Mouse (Mus musculus): Measurements from ENCODE around the gene P2ry6.

P2ry6 gene

DNA sequence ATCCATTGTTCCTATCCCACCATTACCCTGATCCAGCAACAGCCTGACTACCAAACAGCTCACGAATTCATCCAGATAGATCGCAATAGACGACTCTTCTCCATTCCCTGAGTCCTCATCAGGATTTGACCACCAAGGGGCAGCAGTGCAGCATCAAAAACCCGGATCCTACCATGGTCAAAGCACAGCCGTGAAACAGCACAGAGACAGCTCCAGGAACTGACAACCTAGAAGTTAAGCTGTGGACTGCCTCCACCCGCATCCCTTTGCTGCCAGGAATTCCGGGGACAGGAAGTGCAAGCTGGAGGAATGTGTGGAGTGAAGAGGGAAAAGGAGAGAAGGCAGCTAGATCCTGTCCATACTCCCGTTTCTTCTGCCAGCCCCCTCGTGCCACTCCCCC is 13.6 kb upstream of the P2ry6 start:
- peak; percentile 50 to 65 for DNase-seq (ENCODE audit: low spot score in 2 of 2)

DNA sequence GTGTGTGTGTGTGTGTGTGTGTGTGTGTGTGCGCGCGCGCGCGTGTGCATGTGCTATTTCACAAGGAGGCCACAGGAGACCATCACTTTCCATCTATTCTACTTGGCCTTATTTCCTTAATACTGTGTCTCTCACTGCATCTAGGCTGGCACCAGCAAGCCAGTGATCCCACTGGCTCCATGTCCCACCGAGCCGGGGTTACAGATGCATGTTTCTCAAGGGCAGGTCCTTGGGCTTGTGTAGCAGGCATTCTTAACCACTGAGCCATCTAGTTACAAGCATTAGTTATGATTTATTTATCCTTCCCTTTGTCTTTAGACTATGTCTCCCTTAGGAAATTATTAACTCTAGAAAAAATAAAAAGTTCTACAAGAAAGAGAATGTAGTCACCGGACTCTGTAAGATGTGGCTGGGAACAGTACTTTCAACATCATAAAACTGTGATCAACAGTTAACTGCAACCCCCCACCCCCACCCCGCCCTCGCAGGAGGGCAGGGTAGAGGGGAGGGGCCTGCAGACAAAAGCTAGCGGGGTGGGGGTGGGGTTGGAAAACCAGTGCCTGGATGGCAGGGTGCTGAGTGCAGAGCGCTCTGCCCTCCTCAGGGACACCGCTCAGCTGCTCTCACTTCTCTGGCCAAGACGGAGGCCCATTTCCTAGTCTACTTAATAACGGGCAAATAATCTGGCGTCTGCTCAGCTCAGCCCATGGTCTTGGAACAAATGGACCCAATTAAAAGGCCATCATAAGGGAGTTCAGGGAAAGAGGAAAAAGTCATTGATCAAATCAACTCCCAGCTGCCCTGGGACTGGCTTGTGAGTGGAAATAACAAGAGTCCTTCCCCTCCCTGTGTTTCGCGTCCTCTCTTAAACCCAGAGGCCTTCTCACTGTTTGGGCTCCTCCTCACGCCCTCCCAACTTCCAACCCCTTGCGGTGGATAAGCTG is 10.3 kb upstream of the P2ry6 start:
- DNase-seq (ENCODE audit: low spot score in 2 of 2), result no peak

DNA sequence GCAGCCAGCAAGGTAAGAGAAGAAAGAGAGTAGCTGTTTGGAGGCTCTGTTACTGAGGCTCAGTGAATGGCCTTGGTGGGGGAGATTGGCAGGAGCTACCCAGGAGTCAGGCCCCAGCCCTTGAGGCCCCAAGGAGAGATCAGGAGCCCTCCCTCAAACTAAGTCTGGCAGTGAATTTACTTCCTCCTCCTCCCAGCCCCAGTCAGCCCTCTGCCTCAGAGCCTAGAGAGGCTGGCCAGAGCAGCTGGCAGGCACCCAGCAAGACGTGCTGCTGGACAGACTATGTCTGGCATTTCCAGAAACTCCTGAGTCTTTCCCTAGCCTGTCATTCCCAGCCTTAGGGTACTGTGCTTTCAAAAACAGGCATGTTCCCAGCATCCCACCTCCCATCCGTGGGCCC is 4.7 kb upstream of the P2ry6 start:
- DNase-seq (ENCODE audit: low spot score in 2 of 2), result peak in 1 of 2 experiments; percentile 28

DNA sequence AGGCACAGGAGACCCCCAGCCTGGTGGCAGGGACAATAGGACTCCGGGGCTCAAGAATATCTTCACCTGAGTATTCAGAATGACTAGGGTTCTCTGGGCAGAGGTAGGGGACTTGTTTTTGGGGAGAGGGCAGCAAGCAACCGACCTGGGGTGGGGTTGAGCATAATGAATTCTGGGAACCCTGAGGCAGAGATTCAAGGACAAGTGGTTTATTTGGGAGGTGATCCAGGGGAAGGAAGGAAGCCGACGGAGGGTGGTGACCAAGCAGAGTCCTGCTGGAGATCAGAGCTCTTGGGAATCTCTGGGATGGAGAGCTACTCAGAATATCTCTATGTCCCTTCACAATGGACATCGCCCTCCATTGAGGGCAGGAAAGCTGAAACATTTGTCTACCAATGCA is 3.7 kb upstream of the P2ry6 start:
- no peak for DNase-seq (ENCODE audit: low spot score in 2 of 2)

DNA sequence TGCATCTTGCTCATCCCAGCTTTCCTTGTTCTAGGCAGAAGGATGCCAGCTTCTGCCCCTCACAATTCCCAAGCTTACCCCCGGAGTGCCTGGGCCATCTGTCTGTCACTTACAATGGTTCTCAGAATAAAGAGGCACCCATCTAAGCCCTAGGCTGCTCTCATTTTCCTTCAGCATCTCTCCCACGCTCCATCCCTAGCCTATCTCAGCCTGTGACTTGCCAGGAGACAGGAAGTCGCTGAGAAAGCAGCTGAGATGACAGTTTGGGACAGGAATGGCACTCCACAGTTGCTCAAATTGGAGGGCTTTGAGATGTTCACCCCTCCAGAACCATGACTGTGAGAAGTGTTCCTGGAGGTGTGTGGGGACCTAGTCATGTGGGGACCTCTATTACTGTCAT is 1.6 kb downstream of the P2ry6 start:
- no peak for DNase-seq (ENCODE audit: low spot score in 2 of 2)

DNA sequence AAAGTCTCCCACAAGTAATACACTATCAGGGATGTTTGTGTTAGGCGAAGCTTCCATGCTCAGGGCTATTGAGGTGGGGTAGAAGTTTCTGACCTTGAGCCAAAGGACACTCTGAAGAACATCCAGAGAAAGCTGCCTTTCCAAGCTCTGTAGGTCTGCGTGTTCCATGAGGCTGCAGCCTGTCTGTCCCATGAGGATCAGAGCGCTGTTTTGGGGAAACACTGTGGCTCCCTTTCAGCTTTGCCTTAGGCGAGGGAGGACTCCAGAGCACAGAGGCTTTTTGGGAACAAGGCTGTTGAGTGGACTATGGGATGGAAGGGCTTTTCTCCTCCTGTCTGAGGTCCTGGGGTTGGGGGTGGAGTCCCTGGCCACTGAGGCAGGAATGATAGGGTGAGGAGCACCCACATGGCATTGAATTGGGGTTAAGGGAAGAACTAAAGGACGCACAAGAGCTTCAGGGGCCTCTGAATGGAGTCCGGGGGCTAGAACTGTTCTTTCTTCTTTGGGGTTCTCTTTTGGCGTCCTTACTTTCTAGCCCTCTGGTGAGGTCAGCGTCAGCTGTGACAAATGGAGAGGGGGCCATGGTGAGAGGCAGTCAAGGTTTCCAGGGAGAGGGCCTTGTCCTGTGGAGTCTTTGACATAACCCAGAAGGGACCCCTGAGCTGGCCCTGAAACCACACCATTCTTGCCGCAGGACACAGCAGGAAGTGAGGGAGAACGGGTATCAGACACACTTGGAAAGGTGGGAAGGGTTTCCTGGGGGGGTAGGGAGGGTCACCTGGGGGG is 5.4 kb downstream of the P2ry6 start:
- DNase-seq (ENCODE audit: low spot score in 2 of 2), result no peak

DNA sequence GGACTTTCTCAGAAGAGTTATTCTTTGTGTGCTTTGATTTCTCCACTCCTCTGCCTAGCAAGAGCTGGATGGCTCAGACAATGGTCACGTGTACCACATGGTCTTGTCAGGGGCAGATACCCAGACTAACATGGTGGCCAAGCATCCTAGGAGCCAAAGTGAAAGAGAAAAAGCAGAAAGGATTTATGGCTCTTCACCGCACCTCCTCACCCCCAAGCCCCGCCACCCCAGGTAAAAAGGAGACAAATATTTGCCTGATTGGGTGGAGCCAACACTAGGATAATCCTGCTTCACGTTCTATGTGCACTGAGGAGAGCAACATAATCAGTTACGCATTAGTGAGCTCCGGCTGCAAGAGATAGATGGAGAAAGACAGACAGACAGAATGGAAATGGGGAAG is 6.1 kb downstream of the P2ry6 start:
- no peak for DNase-seq (ENCODE audit: low spot score in 2 of 2)

DNA sequence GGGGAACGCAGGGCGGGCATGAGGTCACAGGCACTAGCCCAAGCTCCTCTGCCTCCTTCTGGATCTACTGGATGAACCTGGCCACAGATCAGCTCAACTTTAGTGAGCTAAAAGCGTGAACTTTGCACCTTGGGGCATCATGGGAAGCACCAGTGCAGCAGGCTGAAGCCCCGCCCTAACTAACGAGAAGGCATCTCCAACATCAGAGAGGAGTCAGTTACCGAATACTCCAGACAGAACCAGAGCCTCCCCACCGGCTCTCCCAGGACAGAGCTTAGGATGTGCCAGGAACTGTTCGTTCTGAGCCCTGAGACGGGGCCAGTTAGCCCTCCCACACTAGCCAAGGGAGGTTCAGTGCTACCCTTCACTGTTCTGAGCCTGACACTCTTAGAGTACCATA is 6.6 kb downstream of the P2ry6 start:
- DNase-seq (ENCODE audit: low spot score in 2 of 2), result no peak

DNA sequence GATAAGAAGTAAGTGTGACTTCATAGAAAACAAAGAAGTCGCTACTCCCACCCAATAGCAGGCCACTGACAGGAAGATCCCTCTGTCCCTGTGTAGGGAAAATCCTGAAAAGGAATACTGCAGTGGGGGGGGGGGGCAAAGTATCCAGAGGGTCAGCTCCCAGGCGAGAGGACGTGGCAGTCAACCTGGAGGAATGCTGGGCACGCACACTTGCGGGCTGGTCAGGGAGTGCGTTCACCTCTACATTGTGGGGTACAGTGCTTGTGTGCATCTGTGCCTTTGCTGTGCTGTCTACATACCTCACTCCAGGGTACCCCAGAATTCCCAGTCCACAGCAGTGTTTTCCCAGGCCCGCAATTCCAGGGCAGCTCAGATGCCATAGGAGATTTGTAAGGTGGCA is 8.4 kb downstream of the P2ry6 start:
- no peak for DNase-seq (ENCODE audit: low spot score in 2 of 2)

DNA sequence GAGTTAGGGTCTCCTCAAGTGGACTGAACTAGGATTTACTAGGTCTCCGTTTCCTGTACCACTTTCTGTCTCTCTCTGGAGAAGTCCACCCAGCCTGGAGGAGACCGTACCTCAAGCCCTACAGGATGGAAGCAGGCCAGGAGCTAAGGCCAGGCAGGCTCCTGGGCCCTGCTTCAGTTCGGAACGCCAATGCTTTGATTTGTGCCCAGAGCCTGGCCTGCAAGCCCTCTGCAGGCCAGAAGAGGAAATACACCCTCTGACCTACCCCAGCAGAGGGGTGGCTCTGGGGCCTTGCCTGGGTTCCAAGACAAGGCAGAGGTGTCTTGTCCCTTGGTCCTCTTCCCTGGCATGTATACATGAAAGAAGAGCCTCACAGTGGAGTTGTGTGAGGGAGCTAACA is 9.4 kb downstream of the P2ry6 start:
- DNase-seq (ENCODE audit: low spot score in 2 of 2), result no peak

DNA sequence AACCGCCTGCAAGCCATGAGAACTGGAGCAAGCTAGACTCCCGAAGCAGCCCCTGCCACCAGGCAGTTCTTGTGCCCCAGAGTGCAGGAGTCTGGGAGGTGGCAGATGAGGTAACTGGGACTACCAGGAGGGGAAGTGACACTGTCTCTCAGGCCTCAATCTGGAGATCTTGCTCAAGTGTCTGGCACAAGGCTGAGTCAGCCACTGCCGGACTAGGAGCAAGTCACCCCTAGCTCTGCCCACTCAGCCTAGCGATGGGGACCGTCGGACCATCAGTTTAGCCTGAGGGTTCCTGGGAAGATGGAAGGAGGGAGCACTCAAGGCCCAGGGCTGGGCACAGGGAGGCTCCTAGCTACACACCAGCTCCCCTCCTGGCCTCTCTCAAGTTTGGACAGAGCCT is 10.2 kb downstream of the P2ry6 start:
- no peak for DNase-seq (ENCODE audit: low spot score in 2 of 2)

DNA sequence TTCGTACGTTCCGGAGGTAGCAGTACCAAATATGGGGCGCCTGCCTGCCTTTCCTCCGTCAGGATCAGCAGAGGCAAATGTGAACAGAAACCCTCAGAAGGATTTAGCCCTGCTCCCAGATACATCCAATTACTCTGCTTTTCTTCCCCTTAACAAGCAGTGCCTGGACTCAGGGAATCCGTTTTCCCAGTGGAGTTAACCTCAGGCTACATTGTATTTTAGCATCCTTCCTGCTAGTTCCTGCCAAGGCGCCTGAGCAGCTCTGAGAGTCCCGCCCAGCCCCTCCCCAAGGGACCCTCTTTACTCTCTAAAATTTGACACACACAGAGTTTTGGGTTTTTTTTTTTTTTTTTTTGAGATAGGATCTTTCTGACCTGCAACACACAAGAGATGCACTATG is 11.1 kb downstream of the P2ry6 start:
- DNase-seq (ENCODE audit: low spot score in 2 of 2), result no peak

DNA sequence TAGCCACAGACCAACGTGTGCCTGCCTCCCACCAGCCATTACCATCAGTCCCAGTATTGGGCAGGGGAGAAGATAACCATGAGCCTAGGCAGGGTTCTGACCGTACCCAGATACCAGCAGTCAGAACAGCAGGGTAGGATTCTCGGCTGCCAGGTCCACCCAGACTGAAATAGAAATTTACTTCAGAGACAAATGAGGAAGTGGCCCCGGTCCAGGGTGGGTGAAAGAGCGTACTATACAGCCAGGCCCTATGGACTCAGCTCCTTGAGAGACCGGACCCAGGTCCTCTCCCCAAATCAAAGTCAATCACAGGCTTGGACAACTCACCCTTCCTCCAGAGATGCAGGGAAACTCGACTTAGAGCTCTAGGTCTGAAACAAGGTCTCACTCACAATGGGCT is 13.3 kb downstream of the P2ry6 start:
- DNase-seq (ENCODE audit: low spot score in 2 of 2), result no peak

DNA sequence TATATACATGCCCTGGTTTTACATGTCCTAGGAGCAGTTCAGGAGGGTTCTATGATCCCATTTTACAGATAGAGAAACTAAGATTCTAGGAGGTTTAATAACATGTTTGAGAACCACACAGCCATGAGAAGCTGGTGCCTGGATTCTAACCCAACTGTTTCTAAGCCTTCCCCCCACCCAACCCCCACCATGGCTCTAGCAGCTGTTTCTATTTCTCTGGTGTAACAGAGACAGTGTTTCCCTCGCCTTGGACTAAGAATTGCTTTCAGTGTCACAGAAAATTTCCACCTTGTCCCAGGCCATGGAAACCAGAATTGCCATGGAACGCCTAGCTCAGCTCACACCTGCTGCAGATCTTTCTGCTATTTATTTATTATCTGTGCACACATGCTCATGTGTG is 14.0 kb downstream of the P2ry6 start:
- DNase-seq (ENCODE audit: low spot score in 2 of 2), result no peak

DNA sequence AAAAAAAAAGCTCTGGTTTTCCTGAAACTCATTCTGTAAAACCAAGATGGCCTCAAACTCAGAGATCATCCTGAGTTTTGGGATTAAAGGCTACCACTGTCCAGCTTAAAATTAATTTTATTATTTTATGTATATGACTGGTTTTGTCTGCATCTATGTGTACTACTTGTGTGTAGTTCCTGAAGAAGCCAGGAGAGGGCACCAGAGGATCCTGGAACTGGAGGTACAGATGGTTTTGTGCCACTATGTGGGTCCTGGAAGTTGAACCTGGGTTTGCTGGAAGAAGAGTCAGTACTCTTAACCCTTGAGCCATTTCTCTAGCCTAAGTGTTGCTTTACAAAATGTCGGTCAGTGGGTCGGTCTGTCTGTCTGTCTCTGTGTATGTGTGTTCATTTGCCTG is 16.0 kb downstream of the P2ry6 start:
- DNase-seq (ENCODE audit: low spot score in 2 of 2), result no peak

DNA sequence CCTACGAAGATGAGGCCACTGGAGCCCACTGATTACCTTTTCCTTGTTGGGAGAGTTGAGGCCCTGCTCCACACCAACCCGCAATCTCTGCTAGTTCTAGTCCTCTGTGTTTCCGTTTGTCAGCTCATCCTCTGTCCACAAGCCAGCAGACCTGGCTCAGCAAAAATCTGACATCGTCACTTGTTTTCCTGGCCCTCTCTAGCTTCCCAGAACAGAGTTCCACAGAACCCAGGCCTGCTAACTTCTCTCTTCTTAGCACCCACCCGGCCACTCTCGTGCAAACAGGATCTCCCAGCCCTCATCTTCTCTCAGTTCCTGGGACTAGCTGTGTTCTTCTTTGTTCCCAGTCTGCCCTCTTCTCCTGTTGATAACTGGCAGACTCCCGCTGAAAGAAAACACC is 21.8 kb downstream of the P2ry6 start:
- DNase-seq (ENCODE audit: low spot score in 2 of 2), result no peak

DNA sequence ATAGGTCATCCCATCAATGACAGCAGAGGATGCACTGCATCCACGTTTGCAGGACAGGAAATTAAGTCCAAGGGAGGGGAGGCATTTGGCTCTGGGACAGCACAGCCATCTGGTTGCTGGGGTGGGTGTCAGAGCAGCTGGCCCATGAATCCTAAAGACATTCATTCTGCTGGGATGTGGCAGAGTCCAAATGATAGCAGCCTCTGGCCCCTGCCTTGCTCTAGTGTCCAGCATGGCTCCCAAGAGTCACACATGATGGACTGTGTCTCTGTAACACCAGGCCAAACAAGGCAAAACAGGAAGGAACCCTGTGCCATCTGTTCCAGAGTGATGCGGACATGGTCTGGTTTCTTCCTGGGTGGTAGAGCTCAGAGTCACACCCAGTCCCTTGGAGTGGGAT is 22.5 kb downstream of the P2ry6 start:
- no peak for DNase-seq (ENCODE audit: low spot score in 2 of 2)

DNA sequence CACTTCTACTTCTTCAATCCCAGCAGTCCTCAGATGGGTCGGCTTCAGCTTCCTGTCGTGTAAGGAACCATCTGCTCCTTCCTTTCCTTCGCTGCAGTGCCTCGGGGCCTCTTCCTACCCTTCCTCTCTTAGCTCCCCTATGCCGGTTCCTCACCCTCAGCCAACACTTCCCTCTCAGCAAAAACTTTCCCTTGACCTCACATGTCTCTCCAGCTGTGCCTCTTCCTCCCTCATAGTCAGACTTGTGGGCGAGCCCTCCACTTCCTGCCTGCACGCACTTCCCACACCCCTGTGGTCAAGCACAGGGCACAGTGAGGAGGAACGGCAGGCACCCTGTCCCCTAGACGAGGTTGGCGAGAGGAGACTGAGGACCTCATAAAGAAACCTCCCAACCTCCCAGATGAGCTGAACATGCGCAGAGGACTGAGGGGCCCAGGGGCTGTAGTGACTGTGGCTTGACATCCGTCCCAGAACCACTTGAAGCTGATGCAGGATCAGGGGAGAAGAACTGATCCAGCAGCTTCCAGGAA is 23.9 kb downstream of the P2ry6 start:
- peak; percentile 58 to 61 for DNase-seq (ENCODE audit: low spot score in 2 of 2)

DNA sequence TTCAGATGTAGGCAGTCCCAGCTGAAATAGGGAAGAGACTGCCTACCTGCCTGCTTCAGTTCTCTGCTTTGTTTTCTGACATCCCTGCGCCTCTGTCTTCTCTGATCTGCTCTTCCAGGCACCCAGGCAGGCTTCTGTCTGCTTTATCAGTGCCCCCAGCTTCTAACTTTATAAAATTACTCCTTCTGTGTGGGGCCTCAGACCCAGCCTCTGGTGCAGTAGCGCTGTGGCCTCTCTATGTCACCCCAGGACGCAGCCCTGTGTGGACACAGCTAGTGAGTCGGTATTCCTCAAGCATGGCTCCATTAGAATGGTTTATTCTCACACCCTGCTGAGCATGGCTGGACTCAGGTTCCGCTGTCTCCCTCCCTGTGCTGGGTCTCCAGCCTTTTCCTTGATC is 24.4 kb downstream of the P2ry6 start:
- DNase-seq (ENCODE audit: low spot score in 2 of 2), result no peak

DNA sequence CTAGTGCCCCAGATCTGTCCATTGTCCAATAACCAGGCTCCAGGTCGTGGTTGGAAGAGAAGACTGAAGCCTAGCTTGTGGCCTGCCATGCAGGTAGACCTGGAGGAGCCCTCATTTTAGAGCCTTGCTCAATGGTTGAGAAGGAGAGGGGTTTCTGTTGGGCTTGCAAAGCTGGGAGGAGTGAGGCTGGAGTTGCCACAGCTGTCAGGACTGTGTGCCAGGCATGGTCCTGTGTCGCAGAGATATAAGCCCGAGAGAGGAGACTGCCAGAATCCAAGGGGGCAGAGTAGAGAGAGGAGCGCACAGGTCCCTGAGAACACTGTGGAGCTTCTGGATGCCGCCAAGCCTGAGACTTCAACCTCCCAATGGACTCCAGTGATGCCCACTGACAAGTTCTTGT is 29.7 kb downstream of the P2ry6 start:
- no peak for DNase-seq (ENCODE audit: low spot score in 2 of 2)

DNA sequence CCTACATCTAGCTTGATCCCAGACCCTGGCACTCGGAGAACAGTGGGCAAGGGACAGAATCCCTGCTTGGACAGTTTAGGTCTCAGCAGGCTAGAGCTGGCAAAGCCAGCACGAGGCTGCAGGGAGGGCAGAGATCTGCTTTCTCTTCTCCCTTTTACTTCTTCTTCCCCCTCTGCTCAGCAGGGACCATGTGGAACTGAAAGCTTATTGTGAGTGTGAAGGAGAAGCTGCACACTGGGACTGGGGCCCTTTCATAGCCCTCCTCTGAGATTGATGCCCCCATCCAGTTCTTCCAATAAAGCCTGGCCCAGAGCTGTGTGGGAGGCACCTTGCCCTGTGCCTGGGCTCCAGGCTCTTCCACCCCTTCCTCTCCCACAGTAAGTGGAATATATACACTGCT is 30.1 kb downstream of the P2ry6 start:
- peak; percentile 45 for DNase-seq (ENCODE audit: low spot score in 2 of 2)

DNA sequence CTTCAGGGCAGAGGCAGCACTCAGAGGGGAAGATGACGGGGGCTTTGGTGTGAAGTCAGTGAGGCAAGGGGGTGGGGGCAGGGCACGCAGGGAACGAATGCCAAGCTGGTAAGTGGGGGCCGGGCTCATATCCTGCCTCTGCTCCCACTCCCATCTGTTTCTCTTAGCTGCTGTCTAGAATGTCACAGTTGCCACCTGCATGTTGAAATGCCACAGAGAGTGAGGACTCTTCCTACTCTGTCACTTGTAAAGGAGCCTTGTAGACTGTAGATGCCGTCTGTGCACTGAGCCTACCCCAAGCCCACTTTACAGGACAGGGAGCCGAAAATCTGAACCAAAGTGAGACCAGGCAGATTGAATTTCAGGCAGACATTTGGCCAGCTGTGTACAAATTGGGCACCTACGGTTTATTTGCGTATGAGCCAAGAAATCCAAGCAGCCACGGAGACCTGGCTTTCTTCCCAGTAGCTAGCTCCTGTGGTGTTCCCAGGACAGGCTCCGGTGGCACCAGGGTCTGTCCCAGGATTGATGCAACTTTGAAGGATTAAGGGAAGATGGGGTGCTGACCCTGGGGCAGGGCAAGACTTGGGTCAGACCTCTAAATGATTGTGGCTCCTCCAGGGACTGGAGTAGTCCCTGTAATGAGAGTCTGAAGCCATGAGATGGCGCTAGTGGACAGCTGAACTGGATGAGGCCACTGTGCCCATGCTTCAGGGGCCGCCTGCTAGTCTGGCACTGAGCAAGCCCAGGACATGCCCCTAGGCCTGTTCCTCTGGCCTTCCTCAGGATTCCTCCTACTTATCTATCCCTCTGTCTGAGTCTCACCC is 31.4 kb downstream of the P2ry6 start:
- DNase-seq (ENCODE audit: low spot score in 2 of 2), result peak; percentile 26 to 35
